Mouse (Mus musculus) CH12.LX (cell line): ENCODE measurements around the gene Ndufs1. TPM values are rescaled to one million over a fixed set of nuclear protein-coding genes. Genes with fewer than 3 reads are reported as not detected.

Source experiments
- DNase-seq: peaks from one replicate; pipeline ENCODE4 v3.0.0-alpha.2; 2013; ENCODE audit errors: extremely low read depth
- H3K27ac ChIP-seq: 2 replicates; pipeline ENCODE4 v1.5.1; 2012; ENCODE audit warnings: low read depth, mild to moderate bottlenecking, control low read depth, moderate library complexity; ENCODE audit not compliant: insufficient read depth
- H3K27me3 ChIP-seq: replicated peaks from 2 replicates; pipeline ENCODE3; 2012; ENCODE audit warnings: inconsistent platforms
- H3K36me3 ChIP-seq, 2 experiments: replicated peaks in 1 of 2; 2 replicates each; pipeline versions ENCODE3 to v1.6.1; 2012; ENCODE audit warnings: inconsistent platforms in 1 of 2, low read length in 1 of 2, mild to moderate bottlenecking in 1 of 2, mixed read lengths in 1 of 2, moderate library complexity in 1 of 2; ENCODE audit not compliant: control insufficient read depth in 1 of 2, insufficient read depth in 1 of 2
- H3K4me1 ChIP-seq, 2 experiments: 2 replicates each; pipeline ENCODE4 v1.6.1; 2012; ENCODE audit warnings: inconsistent platforms in 1 of 2, moderate library complexity in 1 of 2; ENCODE audit not compliant: insufficient read depth in 2 of 2, control insufficient read depth in 1 of 2
- H3K4me2 ChIP-seq: 2 replicates; pipeline ENCODE4 v1.6.1; 2012; ENCODE audit warnings: low read depth, mild to moderate bottlenecking, control low read depth; ENCODE audit not compliant: poor library complexity, insufficient read depth, severe bottlenecking
- H3K4me3 ChIP-seq, 3 experiments: fragments of 150-350 bp in 1 of 3; sonication (generic) in 1 of 3; replicated peaks in 1 of 3; 2 replicates each; pipeline versions ENCODE3 to v1.5.1; 2011 to 2012; ENCODE audit warnings: low read depth in 2 of 3, low read length in 2 of 3, mild to moderate bottlenecking in 2 of 3, moderate library complexity in 2 of 3, control low read depth in 1 of 3, improper control_type of control experiment in 1 of 3, inconsistent platforms in 1 of 3, mixed read lengths in 1 of 3; ENCODE audit not compliant: poor library complexity in 1 of 3
- H3K79me2 ChIP-seq: replicated peaks from 2 replicates; pipeline ENCODE4 v1.6.1; 2012; ENCODE audit warnings: mild to moderate bottlenecking, moderate library complexity; ENCODE audit not compliant: control insufficient read depth, poor library complexity, insufficient read depth, severe bottlenecking; ENCODE audit errors: extremely low read depth
- H3K9ac ChIP-seq: 2 replicates; pipeline ENCODE4 v1.6.1; 2012; ENCODE audit warnings: low read depth, mild to moderate bottlenecking, control low read depth, moderate library complexity; ENCODE audit not compliant: insufficient read depth
- H3K9me3 ChIP-seq: replicated peaks from 2 replicates; pipeline ENCODE3; 2012; ENCODE audit warnings: low read length, inconsistent platforms, mixed read lengths
- CHD1 ChIP-seq: IDR thresholded peaks from 2 replicates; pipeline ENCODE4 v1.6.1; 2012; ENCODE audit warnings: low read depth, low read length, improper control_type of control experiment, inconsistent platforms
- CTCF ChIP-seq, 2 experiments: IDR thresholded peaks in 1 of 2; conservative IDR thresholded peaks in 1 of 2; 2 replicates each; pipeline ENCODE4 v1.5.1; 2011 to 2012; ENCODE audit warnings: low read depth in 2 of 2, low read length in 2 of 2, improper control_type of control experiment in 1 of 2, inconsistent platforms in 1 of 2, mild to moderate bottlenecking in 1 of 2, moderate library complexity in 1 of 2
- E2F4 ChIP-seq: IDR thresholded peaks from 2 replicates; pipeline ENCODE4 v1.6.1; 2011; ENCODE audit warnings: low read depth, low read length, improper control_type of control experiment; ENCODE audit not compliant: insufficient replicate concordance
- EP300 ChIP-seq: IDR thresholded peaks from 2 replicates; pipeline ENCODE4 v1.6.1; 2011; ENCODE audit warnings: low read length, improper control_type of control experiment
- GABPA ChIP-seq: IDR thresholded peaks from 2 replicates; pipeline ENCODE4 v1.6.1; 2012; ENCODE audit warnings: low read depth, low read length, improper control_type of control experiment, inconsistent platforms; ENCODE audit not compliant: insufficient replicate concordance
- MXI1 ChIP-seq: IDR thresholded peaks from 2 replicates; pipeline ENCODE4 v1.6.1; 2011; ENCODE audit warnings: mild to moderate bottlenecking, low read depth, low read length, improper control_type of control experiment
- MYC ChIP-seq: IDR thresholded peaks from 2 replicates; pipeline ENCODE4 v1.6.1; 2011; ENCODE audit warnings: low read depth, mild to moderate bottlenecking, improper control_type of control experiment, low read length
- NELFE ChIP-seq: IDR thresholded peaks from 2 replicates; pipeline ENCODE4 v1.6.1; 2011; ENCODE audit warnings: low read depth, low read length, improper control_type of control experiment
- NRF1 ChIP-seq: IDR thresholded peaks from 2 replicates; pipeline ENCODE4 v1.6.1; 2014; ENCODE audit warnings: low read depth, mild to moderate bottlenecking, inconsistent platforms, low read length, improper control_type of control experiment, moderate library complexity
- POLR2AphosphoS2 ChIP-seq: IDR thresholded peaks from 2 replicates; pipeline ENCODE4 v1.6.1; 2011; ENCODE audit warnings: low read depth, low read length, improper control_type of control experiment
- SMC3 ChIP-seq: IDR thresholded peaks from 2 replicates; pipeline ENCODE4 v1.6.1; 2011; ENCODE audit warnings: low read depth, low read length, improper control_type of control experiment
- UBTF ChIP-seq: IDR thresholded peaks from 2 replicates; pipeline ENCODE4 v1.6.1; 2012; ENCODE audit warnings: low read depth, mild to moderate bottlenecking, inconsistent platforms, low read length, improper control_type of control experiment, moderate library complexity
- ZC3H11A ChIP-seq: IDR thresholded peaks from 2 replicates; pipeline ENCODE4 v1.6.1; 2012; ENCODE audit warnings: low read depth, mild to moderate bottlenecking, inconsistent platforms, low read length, improper control_type of control experiment
- ZNF384 ChIP-seq: IDR thresholded peaks from 2 replicates; pipeline ENCODE4 v1.6.1; 2012; ENCODE audit warnings: low read depth, low read length, improper control_type of control experiment, inconsistent platforms
- dilution Hi-C: fragments of 300-500 bp; cut with MboI; formaldehyde crosslinking; loops from 2 replicates; pipeline ENCODE4 v1.14.3; 2020; ENCODE audit warnings: low sequenced_read_pairs; ENCODE audit not compliant: extremely low pct_unique_long_range_greater_than_20kb, extremely low pct_ligation_motif_present
- in situ Hi-C: fragments of 300-500 bp; cut with MboI; formaldehyde crosslinking; loops from 3 replicates; pipeline ENCODE4 v1.14.3; 2019; ENCODE audit warnings: low sequenced_read_pairs, low pct_ligation_motif_present, low pct_unique_long_range_greater_than_20kb, mixed read lengths
- polyA plus RNA-seq: library from polyadenylated mRNA; unstranded; fragments of >175 nt; gene quantifications from 2 replicates; pipeline ENCODE4 v1.2.1, GENCODE M21; 2012; ENCODE audit warnings: low read depth; ENCODE audit not compliant: insufficient read length
- total RNA-seq, 2 experiments: library from RNA; depleted of rRNA; stranded (reverse); fragments of 300-350 nt in 1 of 2; fragments of >200 nt in 1 of 2; gene quantifications; 2 replicates each; pipeline ENCODE4 v1.2.3; 2012 to 2014

Ndufs1 gene
- total and polyA plus RNA-seq, 3 experiments, result 56.9 to 139 (median 104) TPM

DNA sequence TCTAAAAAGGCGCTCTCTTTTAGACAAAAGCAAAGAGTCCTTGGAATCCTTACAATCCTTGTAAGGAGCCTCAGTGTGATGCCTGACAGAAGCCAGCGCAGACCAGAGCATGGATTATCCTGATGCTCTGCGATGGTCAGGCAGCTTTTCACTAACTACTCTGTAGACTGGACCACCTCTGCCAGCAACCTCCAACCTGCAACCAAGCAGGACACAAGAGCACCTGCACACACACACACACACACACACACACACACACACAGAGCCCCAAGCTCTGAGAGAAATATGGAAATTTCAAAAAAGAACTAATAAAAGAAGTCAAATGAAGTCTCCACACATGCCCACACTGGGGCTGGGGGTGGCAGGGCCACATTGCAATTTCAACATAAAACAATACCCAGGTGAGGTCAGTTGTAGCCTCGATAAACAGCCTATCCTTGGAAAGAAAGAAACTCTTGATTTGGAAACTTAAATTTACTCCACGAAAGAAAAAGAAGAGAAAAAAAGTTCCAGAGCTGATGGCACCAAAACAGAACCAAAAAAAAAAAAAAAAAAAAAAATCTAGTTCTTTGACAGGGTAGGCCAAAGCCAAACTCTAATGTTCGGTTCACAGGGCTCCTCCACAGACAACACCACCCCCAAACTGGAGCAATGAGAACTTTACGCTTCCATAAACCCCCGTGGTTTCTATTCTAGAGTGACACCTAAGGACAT, 64.3 kb downstream of the Ndufs1 start:
- TF ChIP-seq ZNF384 (peak; percentile 73), UBTF (no peak), CHD1 (no peak), ZC3H11A (no peak), MXI1 (peak; percentile 44; the same call in 1 of the 2 replicates)
- Histone ChIP-seq H3K79me2 (peaks cover 78% of the 10 kb centered on the region), H3K4me3 (peak overlapping the region; percentile 74 to 85 (median 76)), H3K27ac (peak overlapping the region; percentile 21; the same call in 1 of the 2 replicates), H3K4me1 (peaks cover 19 to 50% of the 10 kb centered on the region in 2 experiments), H3K4me2 (peak overlapping the region; percentile 31), H3K9me3 (no peaks in the 10 kb centered on the region), H3K27me3 (no peaks in the 10 kb centered on the region), H3K36me3 (peaks cover 0 to 9% of the 10 kb centered on the region in 2 experiments), H3K9ac (peak overlapping the region; percentile 100)
- dilution Hi-C loops (no loop called here), in situ Hi-C loops (no loop called here)
- no peak for DNase-seq

DNA sequence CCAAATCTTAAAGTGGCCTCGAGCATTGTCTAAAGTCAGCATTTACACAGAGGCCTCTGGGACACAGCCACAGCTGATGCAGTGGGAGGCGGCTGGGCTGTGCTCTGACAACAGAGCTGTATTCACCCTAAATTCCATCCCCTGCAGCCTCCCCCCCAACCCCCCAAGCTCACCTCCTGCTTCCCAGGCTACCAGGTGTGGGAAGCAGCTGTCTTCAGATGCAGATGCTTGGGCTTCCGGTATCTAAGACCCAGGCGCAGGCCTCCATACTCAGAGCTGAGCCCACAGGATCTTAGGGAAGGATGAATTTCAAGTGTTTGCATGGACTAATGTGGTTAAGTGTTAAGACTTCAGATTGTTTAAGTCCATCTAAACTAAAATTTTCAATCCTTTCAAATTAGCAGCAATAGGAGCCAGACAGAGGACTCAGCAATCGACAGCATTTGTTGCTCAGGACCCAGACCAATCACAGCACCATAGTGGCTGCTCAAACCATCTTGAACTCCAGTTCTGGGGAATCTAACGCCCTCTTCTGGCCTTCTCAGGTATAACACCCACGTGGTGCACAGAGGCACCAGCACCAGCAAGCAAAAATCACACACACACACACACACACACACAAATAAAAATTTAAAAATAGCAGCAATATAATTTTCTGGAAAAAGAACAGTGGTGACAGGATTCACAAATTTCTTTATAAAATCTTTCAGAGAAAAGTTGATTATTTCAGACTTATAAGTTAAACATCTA, 65.9 kb downstream of the Ndufs1 start:
- Histone ChIP-seq H3K4me3 (no peak overlapping the region), H3K79me2 (peaks cover 77% of the 10 kb centered on the region), H3K27ac (no peak overlapping the region), H3K9ac (no peak overlapping the region), H3K9me3 (no peaks in the 10 kb centered on the region), H3K4me2 (peak overlapping the region; percentile 62), H3K36me3 (peaks cover 0 to 12% of the 10 kb centered on the region in 2 experiments), H3K4me1 (peaks cover 12 to 44% of the 10 kb centered on the region in 2 experiments), H3K27me3 (no peaks in the 10 kb centered on the region)
- 0 out of 2 replicates have a peak, but pooled peaks have one; percentile 59 for TF ChIP-seq MXI1
- no peak for TF ChIP-seq EP300
- no peak for TF ChIP-seq NRF1
- TF ChIP-seq MYC, result 0 out of 2 replicates have a peak, but pooled peaks have one; percentile 48
- no peak for TF ChIP-seq E2F4
- no peak for TF ChIP-seq SMC3
- no peak for TF ChIP-seq NELFE
- no peak for TF ChIP-seq POLR2AphosphoS2
- peak; percentile 72; the same call in 1 of the 2 replicates for TF ChIP-seq CHD1
- TF ChIP-seq CTCF (conservative IDR thresholded peaks at IDR 0.05 in 1 of 2, IDR thresholded peaks at IDR 0.05 in 1 of 2; ENCODE audit: low read depth in 2 of 2, low read length in 2 of 2), result peak; percentile 58 to 67
- TF ChIP-seq GABPA, result no peak
- dilution Hi-C loops (no loop called here), in situ Hi-C loops (no loop called here)
- peak; percentile 65 for DNase-seq
